Mouse (Mus musculus) hindlimb bud, embryonic 11.5 days (tissue): ENCODE data around the gene Ntpcr.

Experiments used
- DNase-seq: peaks from one replicate; pipeline ENCODE4 v3.0.0-alpha.2; 2012; ENCODE audit warnings: low read depth, low spot score; ENCODE audit errors: extremely low spot score

Ntpcr gene

DNA sequence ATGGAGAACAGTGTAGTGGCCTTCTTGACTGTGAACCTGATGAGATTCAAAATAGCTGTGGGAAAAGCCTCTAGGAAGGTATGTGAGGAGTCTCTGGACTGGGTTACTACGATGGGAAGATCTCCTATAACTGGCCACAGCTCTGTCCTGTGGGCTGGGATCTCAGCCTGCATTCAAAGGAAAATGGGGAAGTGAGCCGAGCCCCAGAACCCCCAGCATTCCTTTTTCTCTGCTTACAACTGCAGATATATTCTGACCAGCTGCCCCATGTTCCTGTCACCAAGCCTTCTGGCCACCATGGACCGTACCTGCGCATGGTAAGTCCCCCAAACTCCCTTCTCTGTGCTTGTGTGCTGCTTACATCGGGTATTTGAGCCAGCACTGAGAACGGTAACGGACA is at the start of gene Ntpcr:
Gene Ntpcr (plus strand): TSS at position 218 of the 400 bp plus-strand sequence.
- DNase-seq, result no peak

DNA sequence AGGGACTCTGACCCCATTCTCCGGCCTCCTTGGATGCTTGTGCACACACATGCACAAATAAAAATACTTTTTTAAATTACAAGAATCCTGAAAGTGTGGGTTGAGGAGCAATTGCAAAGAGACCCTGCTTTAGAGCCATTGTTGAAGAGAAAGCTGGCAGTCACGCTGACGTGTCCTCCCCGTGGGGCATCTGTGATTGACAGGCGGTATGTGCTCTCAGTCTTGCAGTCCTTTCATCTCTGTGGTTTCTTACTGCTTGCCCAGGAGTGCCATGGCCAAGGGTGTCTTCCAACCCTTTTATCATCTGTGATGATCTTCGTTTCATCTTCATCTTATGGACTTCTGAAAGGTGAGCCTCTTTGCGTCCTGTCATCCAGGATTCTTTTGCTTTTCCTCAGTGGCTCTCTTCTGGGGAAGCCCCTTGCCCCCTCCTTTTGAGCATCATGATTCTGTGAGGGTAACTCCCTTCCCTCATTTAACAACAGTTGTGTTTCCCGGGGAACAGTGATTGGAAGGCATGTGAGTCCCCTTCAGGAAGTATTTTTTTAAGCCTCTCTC is 48.8 kb upstream of the Ntpcr start:
- no peak for DNase-seq

DNA sequence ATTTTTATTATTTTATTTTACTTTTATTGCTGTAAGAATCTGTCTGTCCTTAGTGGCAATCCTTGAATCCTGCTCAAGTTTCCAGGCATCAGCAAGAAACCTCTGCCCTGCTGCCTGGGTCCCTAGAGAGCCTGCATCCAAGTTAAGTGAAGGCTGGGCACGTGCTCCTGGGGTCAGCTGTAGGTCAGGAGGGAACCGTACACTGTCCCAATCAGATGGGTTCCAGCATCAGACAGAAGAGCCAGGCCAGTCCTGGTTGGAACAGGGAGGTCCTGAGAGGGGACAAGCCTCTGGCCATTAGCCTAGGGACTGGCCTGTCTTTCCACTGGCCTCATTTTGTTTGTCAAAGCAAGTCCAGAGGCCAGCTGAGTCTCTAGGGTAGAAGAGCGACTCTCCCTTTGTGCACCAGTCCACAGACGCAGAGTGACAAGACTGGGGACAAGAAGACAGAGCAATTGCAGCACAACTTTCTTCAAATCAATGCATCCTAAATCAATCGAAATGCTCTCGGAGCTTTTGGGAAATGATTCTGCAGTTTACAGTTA is 44.5 kb upstream of the Ntpcr start:
- DNase-seq, result no peak

DNA sequence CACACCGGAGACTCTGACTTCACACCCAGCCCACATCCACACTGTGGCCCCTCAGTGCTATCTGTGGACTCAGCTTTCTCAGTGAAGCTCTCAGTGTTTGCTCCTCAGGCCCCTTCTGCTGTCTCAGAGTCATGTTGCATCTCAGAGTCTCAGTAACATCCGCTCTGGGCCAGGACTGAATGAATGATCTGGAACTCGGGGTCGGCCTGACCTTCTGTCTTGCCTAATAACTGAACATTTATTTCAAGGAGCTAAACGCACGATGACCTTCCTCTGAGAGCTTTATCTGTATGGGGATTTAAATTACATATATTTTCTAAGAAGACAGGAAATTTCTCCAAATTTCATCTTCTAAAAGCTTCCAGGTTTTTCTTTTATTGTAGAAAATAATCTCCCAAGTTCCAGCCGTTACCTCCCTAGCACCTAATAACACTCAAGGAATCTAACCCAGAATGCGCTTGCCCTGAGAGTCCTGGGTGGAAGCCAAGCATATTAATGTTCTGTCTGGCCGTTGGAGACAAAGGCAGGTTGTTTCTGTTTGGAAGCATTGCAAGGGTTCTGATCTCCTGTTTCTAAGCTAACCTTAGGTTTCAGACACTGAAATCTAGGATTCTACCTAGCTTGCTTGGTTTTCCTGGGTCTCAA is 43.4 kb upstream of the Ntpcr start:
- DNase-seq, result no peak

DNA sequence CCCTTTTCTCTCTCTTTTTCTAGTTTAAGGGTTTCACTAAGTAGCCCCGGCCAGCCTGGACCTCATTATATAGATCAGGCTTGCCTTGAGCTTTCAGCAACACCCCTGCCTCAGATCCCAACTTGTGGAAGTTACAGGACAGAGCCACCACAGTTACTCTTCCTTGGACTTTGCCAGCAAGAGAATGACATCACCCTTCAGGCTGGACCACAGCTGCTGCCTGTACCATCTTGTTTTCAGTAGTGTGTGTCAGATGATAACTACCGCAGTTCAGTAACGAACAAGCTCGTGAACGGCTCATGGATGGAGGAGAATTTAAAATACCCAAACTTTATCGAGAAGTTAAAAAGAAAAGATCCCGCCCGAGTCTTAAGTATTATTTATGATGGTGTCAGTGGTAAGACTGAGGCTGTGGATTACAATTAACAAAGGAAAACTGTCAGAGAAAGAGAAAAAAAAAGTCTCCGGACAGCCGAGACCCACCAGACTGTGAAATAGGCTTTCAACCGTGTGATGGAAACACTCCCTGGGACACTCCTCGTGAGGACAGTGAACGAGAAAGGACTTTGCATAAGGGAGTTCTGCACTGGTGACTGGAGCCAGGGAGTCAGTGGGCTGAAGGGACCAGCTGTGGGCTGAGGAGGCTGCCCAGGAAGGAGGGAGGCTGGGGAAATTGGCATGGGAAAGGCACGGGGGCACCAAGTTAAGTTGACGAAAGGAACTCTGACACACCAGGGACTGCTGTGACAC is 39.4 kb upstream of the Ntpcr start:
- DNase-seq, result no peak

DNA sequence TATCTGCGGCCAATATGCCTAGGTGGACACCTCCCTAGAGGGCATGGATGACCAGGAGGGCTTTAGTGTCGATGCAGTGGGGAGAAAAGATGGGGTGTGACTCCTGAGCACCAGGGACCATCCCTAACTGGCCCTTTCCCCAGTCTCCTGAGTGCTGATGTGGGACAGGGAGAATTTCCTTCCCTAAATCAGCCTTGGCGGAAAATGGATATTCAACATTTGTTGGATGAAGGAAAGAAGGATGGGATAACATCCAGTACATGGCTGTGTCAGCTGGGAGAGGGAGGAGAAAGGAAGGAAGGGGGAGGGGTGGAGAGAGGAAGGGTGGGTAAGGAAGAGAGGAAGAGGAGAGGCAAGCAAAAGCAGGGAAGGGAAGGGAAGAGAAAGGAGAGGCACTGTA is 38.8 kb upstream of the Ntpcr start:
- DNase-seq, result no peak

DNA sequence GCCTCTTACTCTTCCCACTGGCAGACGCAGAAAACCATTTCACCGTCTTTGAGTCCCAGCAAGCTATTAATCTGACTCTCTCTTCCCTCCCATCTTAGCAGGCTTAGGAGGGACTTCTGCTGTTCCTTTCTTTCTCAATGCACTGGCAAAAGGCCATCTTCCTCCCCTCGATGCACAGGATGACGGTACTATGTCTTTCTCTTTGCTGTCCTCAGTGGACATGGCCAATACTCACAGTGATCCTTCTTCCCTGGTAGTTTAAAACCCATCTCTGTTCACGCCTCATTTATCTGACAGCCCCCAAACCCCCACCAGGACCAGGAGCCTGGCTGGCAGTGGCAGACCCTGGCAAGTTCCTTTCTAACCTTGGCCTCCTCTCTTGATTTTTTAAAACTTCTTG is 37.3 kb upstream of the Ntpcr start:
- no peak for DNase-seq

DNA sequence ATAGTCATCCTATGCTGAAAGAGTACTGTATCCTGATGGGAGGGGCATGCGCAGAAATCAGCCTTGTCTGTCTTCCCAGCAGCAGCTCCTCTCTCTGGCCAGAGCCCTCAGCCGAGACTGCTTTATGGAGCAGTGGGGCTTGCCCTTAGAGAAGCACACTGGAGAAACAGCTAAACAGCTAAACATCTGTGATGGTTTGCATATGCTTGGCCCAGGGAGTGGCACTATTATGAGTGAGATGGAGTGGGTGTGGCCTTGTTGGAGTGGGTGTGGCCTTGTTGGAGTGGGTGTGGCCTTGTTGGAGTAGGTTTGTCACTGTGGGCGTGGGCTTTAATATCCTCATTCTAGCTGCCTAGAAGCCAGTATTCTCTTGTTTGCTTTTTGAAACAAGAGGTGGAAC is 36.6 kb upstream of the Ntpcr start:
- no peak for DNase-seq

DNA sequence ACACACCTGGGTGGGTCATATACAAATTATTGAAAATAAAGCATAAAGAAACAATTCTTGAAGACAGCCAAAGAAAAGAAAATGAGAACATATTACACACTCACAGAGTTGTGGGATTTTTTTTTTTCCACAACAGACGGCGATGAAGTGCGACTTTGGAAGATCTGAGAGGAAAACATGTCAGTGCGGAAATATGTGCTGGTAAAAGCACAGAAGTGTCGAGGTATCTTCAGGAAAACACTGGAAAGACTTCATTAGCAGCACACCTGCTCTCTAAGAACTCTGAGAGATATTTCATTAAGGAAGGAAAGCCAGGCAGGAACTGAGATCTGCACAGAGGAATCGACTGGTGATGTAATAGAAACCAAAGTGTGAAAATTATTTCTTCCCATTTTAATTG is 33.8 kb upstream of the Ntpcr start:
- no peak for DNase-seq

DNA sequence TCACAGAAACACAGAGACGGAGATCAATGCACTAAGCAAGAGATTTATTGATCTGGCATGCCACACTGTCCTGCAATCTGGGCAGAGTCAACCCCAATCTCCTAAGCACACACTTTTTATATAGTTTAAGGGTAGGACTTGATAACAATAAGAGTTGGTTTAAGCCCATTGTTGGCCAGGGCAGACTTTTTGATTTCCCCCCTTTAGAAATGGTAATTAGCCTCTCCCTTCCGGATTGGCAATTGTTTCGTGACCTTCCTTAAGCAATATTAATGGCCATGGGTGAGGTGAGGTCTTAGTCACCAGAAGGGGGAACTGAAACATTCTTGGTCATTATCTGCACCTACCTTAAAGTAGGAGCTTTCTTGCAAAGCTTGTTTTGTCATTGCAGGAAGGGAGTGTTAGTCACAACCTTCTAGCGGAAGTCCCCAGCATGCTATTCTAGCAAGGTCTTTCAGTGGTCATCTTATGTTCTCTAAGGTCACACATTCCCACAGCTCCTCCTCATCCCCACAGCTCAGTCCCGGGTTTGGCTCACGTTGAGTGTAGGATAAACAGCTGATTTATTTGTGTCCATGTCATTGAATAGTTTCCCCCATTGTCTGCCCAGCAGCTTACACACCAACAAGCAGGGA is 30.3 kb upstream of the Ntpcr start:
- no peak for DNase-seq

DNA sequence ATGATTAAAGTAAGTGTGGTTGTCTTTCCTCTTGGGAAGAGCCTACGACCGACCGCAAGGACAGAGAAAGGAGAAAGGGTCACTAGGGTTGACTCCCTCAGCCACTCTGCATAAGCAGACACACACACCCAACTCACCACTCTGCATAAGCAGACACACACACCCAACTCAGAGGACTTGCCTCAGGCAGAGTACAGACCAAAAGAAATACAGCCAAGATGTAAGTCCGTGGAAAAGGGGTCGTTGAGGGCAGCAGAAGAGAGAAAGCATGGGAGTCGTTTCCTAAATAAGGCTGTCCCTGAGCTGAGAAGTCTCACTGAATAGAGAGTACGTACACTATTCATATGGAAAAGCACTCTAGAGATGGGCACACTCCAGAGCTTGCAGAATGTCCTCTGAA is 29.4 kb upstream of the Ntpcr start:
- DNase-seq, result no peak

DNA sequence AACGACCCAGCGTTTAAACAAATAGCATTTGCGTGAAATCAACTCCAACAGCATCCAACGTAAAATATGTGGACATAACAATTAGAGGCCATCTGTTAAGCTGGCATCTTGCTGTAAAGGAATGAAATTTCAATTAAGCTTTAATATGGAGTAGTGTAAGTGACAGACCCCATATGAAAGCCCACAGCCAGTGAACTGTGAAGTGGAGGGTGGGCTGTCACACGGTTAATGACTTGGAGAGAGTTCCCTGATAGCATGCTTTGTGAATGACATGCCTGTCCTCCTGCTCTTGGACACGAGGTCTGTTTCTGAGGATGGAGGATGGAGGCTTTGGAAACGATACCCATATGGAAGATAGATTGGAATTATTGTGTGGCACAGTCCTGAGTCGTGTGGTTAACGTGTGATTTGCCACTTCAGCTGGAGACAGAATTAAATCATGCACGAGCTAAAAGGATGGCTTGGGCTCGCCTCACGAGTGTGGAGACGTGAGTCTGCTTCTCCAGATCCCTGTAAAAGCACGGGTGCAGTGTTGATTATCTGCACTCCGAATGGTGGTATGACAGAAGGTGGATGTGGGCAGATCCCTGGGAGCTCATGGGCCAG is 26.8 kb upstream of the Ntpcr start:
- DNase-seq, result no peak

DNA sequence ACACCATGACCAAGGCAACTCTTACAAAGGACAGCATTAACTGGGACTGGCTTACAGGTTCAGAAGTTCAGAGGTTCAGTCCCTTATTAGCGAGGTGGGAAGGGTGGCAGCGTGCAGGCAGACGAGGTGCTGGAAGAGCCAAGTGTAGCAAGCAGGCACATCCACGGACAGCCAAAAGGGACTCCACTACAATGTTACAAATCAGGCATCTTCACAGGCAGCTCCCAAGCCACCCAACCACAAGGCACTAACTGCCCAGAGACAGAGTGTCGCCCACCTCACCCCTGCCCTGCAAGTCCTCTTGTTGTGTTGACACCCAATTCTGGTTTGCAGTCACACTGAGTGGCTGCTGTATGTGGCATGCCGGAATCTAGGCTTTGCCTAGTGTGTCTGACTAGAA is 25.3 kb upstream of the Ntpcr start:
- no peak for DNase-seq

DNA sequence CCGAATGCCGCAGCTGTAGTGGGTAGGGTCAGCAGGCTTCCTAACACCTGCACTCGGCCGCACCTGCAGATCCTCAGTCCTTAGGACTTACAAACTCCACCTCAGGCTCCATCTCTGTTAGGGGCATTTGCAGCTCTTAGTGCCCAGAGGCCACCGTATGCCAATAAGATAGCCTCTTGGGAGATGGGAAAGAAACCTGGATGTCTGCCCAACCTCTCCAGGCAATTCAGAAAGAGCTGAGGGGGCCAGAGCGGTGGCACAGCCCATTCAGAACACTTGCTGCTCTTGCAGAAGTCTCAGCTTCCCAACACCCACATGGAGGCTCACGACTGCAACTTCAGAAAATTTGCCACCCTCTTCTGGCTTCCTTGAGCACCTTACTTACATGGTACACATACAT is 23.9 kb upstream of the Ntpcr start:
- no peak for DNase-seq

DNA sequence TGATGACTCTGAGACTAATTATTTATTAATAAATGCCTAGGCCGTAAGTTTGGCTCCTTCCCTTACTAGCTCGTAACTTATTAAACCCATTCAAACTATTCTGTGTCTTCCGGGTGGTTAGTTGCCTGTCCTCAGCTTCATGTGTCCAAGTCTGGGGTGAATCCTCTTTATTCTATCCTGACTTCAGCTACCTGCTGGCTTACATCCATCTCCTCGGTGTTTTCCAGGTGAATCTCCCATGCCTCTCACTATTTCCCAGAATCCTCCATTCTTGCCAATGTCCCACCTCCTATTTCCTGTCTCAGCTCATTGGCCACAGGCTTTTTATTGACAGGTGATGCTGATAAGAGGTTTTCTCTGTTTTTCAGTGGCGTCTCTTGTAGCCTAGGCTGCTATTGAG is 20.6 kb upstream of the Ntpcr start:
- no peak for DNase-seq

DNA sequence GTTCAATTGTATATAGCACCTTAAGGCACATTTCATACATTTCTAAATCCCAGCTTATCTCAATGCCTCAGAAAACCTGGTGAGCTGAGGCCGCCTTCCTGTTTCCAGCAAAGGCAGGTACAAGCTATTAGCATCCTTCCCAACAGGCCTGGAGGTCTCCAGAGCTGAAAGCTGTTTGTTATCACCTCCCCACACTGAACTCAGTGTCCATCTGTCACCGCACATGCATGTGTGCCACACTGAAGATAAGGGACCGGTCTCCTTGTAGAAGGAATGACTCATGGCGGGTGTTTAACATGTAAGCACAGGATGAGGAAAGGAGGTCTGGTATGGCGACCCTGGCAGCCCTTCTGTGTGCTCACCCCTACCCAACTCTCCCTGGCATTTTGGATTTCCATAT is 18.2 kb upstream of the Ntpcr start:
- DNase-seq, result no peak

DNA sequence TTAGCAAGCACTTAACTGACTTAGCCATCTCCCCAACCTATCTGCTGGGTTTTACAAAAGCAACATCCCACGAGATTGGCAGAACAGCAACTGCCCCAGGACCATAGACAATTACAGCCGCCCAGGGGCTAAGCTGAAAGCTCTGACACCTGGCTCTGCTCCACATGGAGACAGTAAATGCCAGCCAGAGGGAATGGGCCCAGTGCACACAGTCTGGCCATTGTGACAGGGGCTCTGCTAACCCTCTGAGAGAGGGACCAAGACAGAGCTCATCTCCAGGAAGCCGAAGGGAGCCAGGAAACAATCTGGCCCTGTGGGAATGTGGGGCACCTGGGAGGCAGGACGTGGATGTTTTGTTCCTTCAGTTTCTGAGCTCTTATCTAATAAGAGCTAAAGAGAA is 13.6 kb upstream of the Ntpcr start:
- DNase-seq, result no peak

DNA sequence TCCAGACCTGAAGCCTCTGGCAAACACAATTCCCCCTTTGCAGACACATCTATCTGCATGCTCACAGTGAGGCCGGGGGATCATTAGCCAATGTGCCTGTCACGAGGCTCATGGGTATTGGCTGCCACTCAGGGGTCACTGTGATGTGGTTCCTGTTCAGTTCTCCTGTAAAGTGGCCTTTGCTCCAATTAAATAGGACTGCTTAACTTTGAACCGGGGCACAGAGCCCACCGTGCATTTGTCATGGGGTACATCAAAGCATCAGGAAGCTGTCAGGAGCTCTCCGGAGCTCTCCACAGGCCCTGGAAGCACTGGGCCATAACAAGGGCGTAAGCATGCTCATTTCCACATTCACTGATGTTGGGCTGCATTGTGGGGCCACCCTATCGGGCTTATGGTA is 13.2 kb upstream of the Ntpcr start:
- DNase-seq, result no peak

DNA sequence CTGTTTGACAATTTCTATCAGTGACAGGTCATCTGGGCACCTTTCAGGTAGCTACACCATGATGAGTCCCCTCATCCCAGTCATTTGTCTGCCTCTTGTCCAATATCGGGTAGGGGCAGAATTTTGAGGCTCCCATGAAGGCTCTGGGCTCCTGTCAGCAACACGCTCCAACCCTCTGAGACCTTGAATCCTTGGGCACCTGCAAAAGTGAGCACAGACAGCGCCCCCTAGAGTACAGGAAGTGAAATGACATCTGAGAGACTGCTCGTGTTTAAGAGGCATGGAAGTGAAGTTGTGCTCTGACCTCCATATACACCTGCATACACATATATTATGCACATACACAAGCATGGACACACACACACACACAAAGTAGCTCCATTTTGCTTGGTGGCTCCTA is 10.8 kb upstream of the Ntpcr start:
- DNase-seq, result no peak

DNA sequence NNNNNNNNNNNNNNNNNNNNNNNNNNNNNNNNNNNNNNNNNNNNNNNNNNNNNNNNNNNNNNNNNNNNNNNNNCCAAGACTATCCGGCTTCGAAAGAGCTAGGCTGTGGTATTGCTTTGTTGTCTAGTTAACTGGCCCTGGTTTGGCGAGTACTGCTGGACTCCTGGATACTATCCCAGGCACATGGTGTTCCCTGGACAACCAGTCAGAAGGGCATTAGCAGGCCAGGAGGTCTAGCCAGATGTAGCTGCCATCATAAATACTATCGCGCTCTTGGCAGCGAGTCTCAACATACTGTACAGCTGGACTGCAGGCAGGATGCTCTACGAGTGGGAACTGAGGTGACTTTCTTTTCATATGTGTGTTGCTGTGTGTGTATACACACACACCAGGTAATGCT is 7.1 kb upstream of the Ntpcr start:
- DNase-seq, result no peak

DNA sequence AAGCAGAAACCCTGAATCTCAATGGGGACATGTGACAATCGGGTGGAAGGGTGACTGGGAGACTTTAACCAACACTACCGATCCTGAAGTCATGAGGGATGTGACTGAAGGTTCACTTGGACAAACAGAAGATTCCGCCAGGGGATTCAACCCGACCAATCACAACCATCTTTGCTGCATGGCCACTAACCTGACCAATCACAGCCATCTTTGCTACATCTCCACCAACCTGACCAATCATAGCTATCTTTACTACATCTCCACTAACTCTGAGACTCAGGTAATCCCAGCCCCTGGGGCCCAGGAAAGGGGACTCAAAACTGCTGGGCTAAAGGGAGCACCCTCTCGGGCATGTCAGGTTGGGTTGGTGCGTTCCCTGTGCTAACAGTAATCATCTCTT is 6.3 kb upstream of the Ntpcr start:
- no peak for DNase-seq
